Mouse (Mus musculus) hindbrain, embryonic 15.5 days (tissue): Measurements from ENCODE around the gene Tut4. TPM values are rescaled to one million over a fixed set of nuclear protein-coding genes. Genes with fewer than 3 reads are reported as not detected.
A peak's percentile ranks its signal among the peaks of the same experiment; 100 is the strongest.

Experiments
- ATAC-seq: fragments of 200-750 bp; cut with Nextera tagmentation; 2 replicates; pipeline ENCODE4 v1.8.0; 2017; ENCODE audit warnings: low read depth, moderate number of reproducible peaks, moderate TSS enrichment; ENCODE audit not compliant: low FRiP score
- H3K27ac ChIP-seq: fragments of 300-500 bp; sonication (generic); replicated peaks from 2 replicates; pipeline ENCODE4 v1.5.1; 2015; ENCODE audit warnings: mild to moderate bottlenecking, inconsistent platforms
- H3K27me3 ChIP-seq: fragments of 300-500 bp; sonication (generic); 2 replicates; pipeline ENCODE4 v1.6.1; 2015; ENCODE audit warnings: control low read depth, inconsistent platforms
- H3K36me3 ChIP-seq: fragments of 300-500 bp; sonication (generic); 2 replicates; pipeline ENCODE4 v1.6.1; 2015; ENCODE audit warnings: control low read depth, inconsistent platforms
- H3K4me1 ChIP-seq: fragments of 300-500 bp; sonication (generic); replicated peaks from 2 replicates; pipeline ENCODE4 v1.6.1; 2015; ENCODE audit warnings: control low read depth, inconsistent platforms
- H3K4me2 ChIP-seq: fragments of 300-500 bp; sonication (generic); 2 replicates; pipeline ENCODE4 v1.6.1; 2015; ENCODE audit warnings: moderate library complexity, mild to moderate bottlenecking, inconsistent platforms
- H3K4me3 ChIP-seq: fragments of 300-500 bp; sonication (generic); 2 replicates; pipeline ENCODE4 v1.5.1; 2015; ENCODE audit warnings: mild to moderate bottlenecking, inconsistent platforms
- H3K9ac ChIP-seq: fragments of 300-500 bp; sonication (generic); 2 replicates; pipeline ENCODE4 v1.6.1; 2015; ENCODE audit warnings: inconsistent platforms
- H3K9me3 ChIP-seq: fragments of 300-500 bp; sonication (generic); 2 replicates; pipeline ENCODE4 v1.6.1; 2016; ENCODE audit warnings: control low read depth, inconsistent platforms
- WGBS: fragments of 180-500 bp; shearing (Covaris S2); methylation state at CpG from one replicate; pipeline ENCODE4 v1.1.7; 2015; 5-methylcytosine and 5-hydroxymethylcytosine counted together
- polyA plus RNA-seq: library from polyadenylated mRNA; unstranded; fragments of >200 nt; fragmentation: Nextera tagmentation; extraction: Ambion mirVana; gene quantifications from 2 replicates; pipeline ENCODE4 v1.2.1, GENCODE M21; 2015

Gene Tut4
- polyA plus RNA-seq, 1 experiment from 2014 or later: 47.1 TPM

DNA sequence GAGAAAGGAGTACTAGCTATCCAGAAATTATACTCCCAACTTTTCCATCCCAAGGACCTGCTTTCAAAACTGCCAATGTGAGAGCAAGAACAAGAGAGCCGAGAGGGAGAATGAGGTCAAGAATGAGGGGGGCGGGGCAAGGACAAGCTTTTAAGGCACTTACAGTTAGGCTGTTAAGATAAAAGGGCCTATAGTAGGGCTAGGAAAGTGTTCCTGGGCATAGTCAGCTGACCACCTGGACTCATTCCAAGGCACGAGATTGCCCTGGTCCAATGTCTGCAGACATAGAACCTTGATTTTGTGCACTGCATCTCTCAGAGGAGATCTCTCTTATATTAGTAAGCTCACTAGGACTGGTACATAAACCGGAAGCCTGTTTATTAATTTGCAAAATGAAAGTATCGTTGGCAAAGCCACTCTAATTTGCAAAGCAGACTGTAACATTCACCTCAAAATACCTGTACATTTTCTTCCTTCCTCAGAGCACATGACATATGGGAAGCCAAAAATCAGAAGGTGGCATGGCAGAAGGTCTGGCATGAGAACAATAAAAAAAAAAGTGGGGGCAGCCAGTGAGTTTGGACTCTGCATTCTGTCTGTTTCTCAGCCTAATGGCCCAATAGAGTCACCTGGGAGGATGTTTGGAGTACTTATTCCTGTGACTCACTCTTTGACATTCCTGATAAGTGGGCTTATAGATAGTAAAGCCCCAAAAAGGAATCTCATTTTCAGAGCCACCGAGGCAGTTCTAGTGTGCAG lies 21.0 kb upstream of the Tut4 start:
- ATAC-seq: no peak
- Histone ChIP-seq H3K4me2 (no peak overlapping the region), H3K36me3 (no peaks in the 10 kb centered on the region), H3K4me3 (no peak overlapping the region), H3K27ac (no peak overlapping the region), H3K9ac (no peak overlapping the region), H3K27me3 (no peaks in the 10 kb centered on the region), H3K9me3 (no peaks in the 10 kb centered on the region), H3K4me1 (peaks cover 4% of the 10 kb centered on the region)
- 73% methylated on average over 6 of the region's 6 CpGs for WGBS

DNA sequence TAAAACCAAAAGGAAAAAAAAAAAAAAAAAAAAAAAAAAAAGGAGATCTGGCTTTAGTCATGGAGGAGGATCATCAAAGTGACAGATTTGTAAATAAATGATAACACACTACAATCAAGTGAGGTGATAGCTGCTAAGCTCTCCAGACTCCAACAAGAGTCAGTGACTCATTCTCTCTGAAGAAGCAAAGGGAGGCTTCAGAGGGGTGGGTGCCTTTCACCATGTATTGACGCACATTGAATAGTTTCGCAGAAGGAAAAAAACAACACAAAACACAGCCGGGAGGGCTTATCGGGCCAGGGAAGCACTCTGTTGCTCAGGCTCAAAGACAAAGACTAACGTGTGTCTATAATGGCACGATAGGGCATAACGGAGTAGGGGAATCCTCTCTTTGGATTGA lies 11.1 kb upstream of the Tut4 start:
- Histone ChIP-seq H3K4me3 (no peak overlapping the region), H3K27ac (no peak overlapping the region), H3K4me1 (no peaks in the 10 kb centered on the region), H3K9me3 (no peaks in the 10 kb centered on the region), H3K9ac (no peak overlapping the region), H3K4me2 (no peak overlapping the region), H3K36me3 (no peaks in the 10 kb centered on the region), H3K27me3 (no peaks in the 10 kb centered on the region)
- no peak for ATAC-seq
- WGBS: 79% methylated on average over 7 of the region's 7 CpGs

DNA sequence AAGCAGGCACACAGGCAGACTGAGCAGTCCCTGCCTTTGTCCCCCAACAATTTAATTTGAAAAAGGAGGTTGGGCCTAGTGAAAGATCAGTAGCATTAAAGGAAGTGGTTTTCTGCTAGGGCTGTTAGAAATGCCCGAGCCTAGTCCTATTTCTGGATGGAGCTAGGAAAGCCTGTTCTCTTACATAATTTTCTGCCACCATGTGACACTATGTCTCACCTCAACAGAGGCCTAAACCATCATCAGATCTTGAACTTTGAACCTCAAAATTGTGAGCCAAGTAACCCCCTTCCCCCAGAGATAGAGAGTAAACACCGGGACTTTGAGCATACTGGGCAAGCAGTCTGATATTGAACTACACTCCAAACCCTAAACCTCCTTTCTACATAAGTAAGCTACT lies 3.2 kb upstream of the Tut4 start:
- Histone ChIP-seq H3K36me3 (no peaks in the 10 kb centered on the region), H3K27me3 (no peaks in the 10 kb centered on the region), H3K9ac (no peak overlapping the region), H3K9me3 (no peaks in the 10 kb centered on the region), H3K27ac (no peak overlapping the region), H3K4me3 (no peak overlapping the region), H3K4me2 (no peak overlapping the region), H3K4me1 (peaks cover 10% of the 10 kb centered on the region)
- no peak for ATAC-seq
- 89% methylated on average over 2 of the region's 2 CpGs for WGBS

DNA sequence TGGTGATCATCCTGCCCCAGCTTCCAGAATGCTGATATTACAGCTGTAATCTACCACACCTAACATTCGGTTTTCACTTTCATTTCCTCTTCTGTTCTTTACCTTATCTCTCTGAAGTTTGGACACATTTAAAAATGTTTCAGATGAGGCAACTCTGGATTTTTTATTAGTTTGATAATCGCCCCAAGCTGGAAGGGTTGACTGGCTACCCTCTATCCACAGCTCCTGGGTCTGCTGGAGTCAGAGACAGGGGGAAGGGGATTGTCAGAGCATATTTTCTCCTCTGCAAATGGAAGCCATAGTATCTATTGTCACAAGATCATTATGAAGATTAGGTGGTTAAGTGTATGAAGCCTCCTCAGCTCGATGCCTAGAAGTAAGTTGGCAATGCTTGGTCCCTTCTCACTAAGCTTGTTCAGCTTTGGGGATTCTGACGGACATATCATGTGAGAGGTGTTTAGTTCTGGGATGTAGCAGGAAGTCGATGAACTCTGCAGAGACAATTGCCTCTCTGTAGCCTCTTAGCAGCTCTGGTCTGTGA lies 955 bp upstream of the Tut4 start:
- Histone ChIP-seq H3K4me3 (peak overlapping the region; percentile 81), H3K4me1 (peaks cover 14% of the 10 kb centered on the region), H3K36me3 (no peaks in the 10 kb centered on the region), H3K27ac (peak overlapping the region; percentile 100), H3K9me3 (no peaks in the 10 kb centered on the region), H3K9ac (peak overlapping the region; percentile 86), H3K27me3 (no peaks in the 10 kb centered on the region), H3K4me2 (peak overlapping the region; percentile 82)
- ATAC-seq: no peak
- WGBS: 35% methylated on average over 5 of the region's 5 CpGs

DNA sequence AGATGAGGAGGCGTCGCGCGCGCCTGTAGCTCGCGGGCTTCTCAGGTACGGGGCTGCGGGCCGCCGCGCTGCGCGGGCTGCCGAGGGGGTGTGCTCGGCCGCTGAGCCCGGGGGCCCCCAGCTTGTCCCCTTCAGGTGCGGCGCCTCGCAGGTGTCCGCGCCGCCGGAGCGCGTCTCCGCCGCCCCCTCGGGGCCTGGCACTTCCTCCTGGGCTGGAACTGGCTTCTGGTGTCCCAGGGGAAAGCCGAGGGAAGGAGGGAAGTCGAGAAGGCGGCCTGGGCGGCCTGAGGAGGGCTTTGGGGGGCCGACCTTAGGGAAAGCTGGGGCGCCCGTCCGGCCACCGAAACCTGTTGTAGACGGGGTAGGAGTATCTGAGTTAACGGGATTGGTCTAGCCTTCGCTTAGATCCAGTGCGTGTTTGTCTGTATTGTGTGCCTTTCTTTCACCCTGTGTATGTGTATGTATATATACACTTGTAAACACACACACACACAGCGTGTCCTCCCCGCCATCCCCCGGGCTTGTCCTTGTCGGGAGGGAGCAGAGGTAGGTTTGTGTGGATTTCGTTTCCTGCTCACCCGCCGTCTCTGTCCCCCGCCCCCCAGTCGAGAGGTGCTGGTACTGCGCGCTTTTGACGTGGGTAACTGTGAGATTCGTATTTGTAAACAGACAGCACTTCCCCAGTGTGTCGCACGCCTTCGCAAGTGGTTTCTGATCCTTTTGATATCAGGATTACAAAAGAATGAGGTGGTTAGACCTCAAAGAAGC lies 1.1 kb downstream of the Tut4 start:
- Histone ChIP-seq H3K9me3 (no peaks in the 10 kb centered on the region), H3K4me3 (peak overlapping the region; percentile 81), H3K4me1 (peaks cover 14% of the 10 kb centered on the region), H3K4me2 (peak overlapping the region; percentile 82), H3K27ac (peak overlapping the region; percentile 100), H3K9ac (peak overlapping the region; percentile 86), H3K27me3 (no peaks in the 10 kb centered on the region), H3K36me3 (no peaks in the 10 kb centered on the region)
- ATAC-seq: peak; percentile 63
- WGBS: under 1% methylated on average over 43 of the region's 59 CpGs

DNA sequence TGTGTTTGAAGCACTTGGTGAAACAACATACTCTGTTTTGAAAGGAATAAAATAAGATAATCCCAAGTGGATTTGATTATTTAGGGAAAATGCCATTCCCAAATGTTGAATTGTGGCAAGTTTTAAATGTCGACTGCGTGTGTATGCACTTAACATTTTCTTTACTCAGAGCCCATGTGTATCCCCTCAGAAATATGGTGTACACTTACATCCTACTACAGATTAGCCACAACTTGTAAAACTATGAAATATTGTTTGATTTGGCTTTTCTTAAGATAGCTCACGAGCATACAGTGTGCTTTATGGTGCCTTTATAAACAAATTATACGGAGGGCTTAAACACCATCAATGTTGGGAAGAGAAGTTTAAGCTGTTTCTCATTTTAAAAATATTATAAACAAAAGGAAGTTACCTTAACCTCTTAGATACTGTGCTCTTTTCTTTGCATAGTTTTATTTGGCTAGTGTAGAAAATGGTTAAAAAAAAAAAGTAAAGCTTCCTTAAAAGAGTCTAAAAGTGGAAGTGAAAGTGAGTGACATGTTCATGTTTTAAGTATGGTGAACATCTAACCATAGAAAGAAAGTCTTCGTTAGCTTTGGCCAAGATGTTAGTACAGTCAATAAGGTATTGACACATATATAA lies 2.2 kb downstream of the Tut4 start:
- WGBS: 64% methylated on average over 5 of the region's 5 CpGs
- peak overlapping the region; percentile 86; the same call in 1 of the 2 replicates for H3K9ac ChIP-seq
- ATAC-seq: no peak

DNA sequence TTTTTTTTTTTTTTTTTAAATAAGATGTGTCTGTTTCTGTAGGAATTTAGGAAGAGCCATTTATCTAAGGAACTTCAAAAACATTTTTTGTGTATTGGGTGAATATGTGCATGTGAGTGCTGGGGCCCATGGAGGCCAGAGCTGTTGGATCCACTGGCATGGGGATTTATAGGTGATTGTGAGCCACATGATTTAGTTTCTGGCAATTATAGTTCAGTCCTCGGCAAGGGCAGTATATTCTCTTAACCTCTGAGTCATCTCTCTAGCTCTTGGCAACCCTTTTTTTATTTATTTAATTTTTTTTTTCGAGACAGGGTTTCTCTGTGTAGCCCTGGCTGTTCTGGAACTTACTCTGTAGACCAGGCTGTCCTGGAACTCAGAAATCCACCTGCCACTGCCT lies 14.4 kb downstream of the Tut4 start:
- Histone ChIP-seq H3K9ac (no peak overlapping the region), H3K9me3 (no peaks in the 10 kb centered on the region), H3K27ac (no peak overlapping the region), H3K27me3 (no peaks in the 10 kb centered on the region), H3K36me3 (no peaks in the 10 kb centered on the region), H3K4me2 (no peak overlapping the region), H3K4me1 (no peaks in the 10 kb centered on the region), H3K4me3 (no peak overlapping the region)
- no peak for ATAC-seq
- WGBS: 90% methylated on average over 2 of the region's 2 CpGs

More for the DNA sequence above, 2.2 kb downstream of the Tut4 start:
- Histone ChIP-seq H3K27ac (no peak overlapping the region), H3K4me1 (peaks cover 14% of the 10 kb centered on the region), H3K9me3 (no peaks in the 10 kb centered on the region), H3K4me2 (peak overlapping the region; percentile 82), H3K36me3 (no peaks in the 10 kb centered on the region), H3K27me3 (no peaks in the 10 kb centered on the region), H3K4me3 (peak overlapping the region; percentile 81)

DNA sequence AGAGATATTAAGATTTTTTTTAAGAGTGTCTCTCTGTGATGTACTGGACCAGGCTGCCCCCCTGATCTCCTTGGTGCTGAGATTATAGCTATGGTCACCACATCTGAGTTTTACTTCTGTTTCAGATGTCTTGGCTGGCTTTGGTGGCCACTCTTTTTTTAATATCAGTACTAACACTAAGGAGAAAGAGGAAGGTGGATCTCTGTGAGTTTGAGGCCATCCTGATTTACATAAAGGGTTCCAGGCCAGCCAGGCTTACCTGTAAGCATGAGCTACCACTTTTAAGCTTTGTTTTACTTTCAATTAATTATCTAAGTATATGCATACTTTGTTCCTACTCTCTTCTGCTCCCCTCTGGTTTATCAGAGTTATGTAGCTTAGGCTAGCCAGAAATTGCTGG lies 23.6 kb downstream of the Tut4 start:
- H3K4me1 ChIP-seq: no peaks in the 10 kb centered on the region
- H3K4me2 ChIP-seq: no peak overlapping the region
- H3K9ac ChIP-seq: no peak overlapping the region
- H3K27ac ChIP-seq: no peak overlapping the region
- no peak for ATAC-seq
- H3K27me3 ChIP-seq: no peaks in the 10 kb centered on the region
- no peaks in the 10 kb centered on the region for H3K9me3 ChIP-seq
- H3K4me3 ChIP-seq: no peak overlapping the region
- H3K36me3 ChIP-seq: peaks cover 17% of the 10 kb centered on the region

DNA sequence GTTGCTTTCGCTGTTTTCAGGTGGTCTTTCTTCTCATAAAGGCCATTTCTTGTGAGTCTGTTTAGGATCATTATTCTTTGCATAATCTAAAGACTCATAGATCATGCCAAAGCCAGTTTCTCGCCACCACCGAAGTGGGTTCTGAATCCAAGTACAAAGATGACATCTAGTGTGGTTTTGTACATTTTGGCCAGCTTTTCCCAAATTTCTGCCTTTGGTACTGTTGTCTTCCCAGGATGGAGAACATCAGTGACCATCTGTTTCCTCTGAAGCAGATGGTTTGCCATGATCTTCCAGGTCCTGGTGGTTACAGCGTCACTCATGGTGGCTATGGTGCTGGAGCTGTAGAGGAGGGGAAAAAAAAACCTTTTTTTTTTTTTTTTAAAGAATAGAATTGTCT lies 25.0 kb downstream of the Tut4 start:
- Histone ChIP-seq H3K4me2 (no peak overlapping the region), H3K9me3 (no peaks in the 10 kb centered on the region), H3K4me3 (no peak overlapping the region), H3K36me3 (peaks cover 22% of the 10 kb centered on the region), H3K27ac (no peak overlapping the region), H3K27me3 (no peaks in the 10 kb centered on the region), H3K9ac (no peak overlapping the region), H3K4me1 (no peaks in the 10 kb centered on the region)
- 92% methylated on average over 4 of the region's 4 CpGs for WGBS
- ATAC-seq: no peak

DNA sequence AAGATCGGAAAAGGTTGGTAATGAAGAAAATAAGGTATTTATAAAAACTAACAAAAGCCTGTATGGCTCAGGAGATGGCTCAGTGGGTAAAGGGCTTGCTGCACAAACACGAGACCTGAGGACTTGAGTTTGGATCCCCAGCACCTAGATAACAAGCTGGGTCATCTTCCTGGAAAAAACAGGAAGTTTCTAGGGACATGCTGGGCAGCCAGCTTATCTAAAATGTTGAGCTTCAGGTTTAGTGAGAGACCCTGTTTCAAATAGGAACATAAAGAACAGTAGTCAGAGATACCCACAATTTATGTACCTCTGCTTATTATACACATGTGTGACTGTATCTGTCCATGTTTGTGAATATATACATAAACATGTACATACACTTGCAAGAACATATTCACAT lies 43.8 kb downstream of the Tut4 start:
- no peaks in the 10 kb centered on the region for H3K4me1 ChIP-seq
- 96% methylated on average over 2 of the region's 2 CpGs for WGBS
- H3K4me2 ChIP-seq: no peak overlapping the region
- ATAC-seq: no peak
- no peak overlapping the region for H3K4me3 ChIP-seq
- H3K9me3 ChIP-seq: no peaks in the 10 kb centered on the region
- no peak overlapping the region for H3K27ac ChIP-seq
- H3K27me3 ChIP-seq: no peaks in the 10 kb centered on the region
- H3K9ac ChIP-seq: no peak overlapping the region
- peaks cover 32% of the 10 kb centered on the region for H3K36me3 ChIP-seq

DNA sequence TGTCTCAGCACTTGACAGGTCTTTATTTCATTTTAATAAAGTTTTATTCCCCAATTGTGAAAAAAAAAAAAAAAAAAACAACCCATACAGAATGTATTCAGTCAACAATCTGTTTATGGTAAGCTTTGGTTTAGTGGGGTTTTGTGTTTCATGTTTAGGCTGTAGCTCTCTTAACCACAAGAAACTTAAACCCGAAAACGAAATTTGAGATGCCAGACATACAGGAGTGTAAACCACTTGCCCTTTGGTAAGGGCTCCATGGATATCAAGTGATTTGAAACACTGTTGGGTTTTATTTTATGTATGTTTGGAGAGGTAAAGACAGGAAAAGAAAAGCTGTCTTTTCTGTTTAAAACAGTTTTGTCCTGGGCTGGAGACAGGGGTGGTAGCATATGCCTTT lies 80.5 kb downstream of the Tut4 start:
- H3K27me3 ChIP-seq: no peaks in the 10 kb centered on the region
- no peak overlapping the region for H3K27ac ChIP-seq
- H3K4me1 ChIP-seq: no peaks in the 10 kb centered on the region
- H3K9me3 ChIP-seq: no peaks in the 10 kb centered on the region
- peaks cover 14% of the 10 kb centered on the region for H3K36me3 ChIP-seq
- no peak overlapping the region for H3K4me3 ChIP-seq
- H3K9ac ChIP-seq: no peak overlapping the region
- no peak overlapping the region for H3K4me2 ChIP-seq
- 95% methylated on average over 2 of the region's 2 CpGs for WGBS
- no peak for ATAC-seq

DNA sequence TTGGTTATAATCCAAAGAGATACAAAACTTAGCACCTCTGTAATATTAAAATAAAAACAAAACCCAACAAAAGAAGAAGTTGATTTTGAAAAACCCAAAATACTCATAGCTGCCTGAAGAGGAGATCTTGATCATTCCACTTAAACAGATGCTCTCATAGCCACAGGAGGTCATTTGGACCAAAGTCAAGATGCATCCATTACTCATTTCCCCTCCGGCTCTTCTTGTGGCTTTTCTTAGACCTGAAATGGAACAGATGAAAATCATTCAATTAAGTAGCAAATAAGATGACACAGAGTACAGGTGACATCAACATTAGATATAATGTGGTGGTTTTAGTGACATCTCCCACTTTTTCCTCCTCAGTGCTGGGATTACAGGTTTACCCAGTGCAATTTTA lies 105.8 kb downstream of the Tut4 start:
- WGBS: 76% methylated on average over 1 of the region's 1 CpGs
- Histone ChIP-seq H3K27me3 (no peaks in the 10 kb centered on the region), H3K27ac (no peak overlapping the region), H3K4me1 (no peaks in the 10 kb centered on the region), H3K9ac (no peak overlapping the region), H3K4me2 (no peak overlapping the region), H3K36me3 (peaks cover 84% of the 10 kb centered on the region), H3K9me3 (no peaks in the 10 kb centered on the region), H3K4me3 (no peak overlapping the region)
- no peak for ATAC-seq
